Mouse (Mus musculus) kidney, adult 11 months (tissue): Measurements from ENCODE around the gene Pdss2.

ENCODE experiments used
- DNase-seq: peaks from one replicate; pipeline ENCODE4 v3.0.0; 2022

Pdss2 gene

GRCm38 (mm10) chr10:43488258-43488657 lies 267.0 kb downstream of the Pdss2 start:
- DNase-seq: no peak

- DNase-seq: no peak
Measured at GRCm38 (mm10) chr10:43489139-43489538, 267.9 kb downstream of the Pdss2 start.

GRCm38 (mm10) chr10:43489550-43489949 lies 268.3 kb downstream of the Pdss2 start:
- peak; percentile 72 for DNase-seq

DNA sequence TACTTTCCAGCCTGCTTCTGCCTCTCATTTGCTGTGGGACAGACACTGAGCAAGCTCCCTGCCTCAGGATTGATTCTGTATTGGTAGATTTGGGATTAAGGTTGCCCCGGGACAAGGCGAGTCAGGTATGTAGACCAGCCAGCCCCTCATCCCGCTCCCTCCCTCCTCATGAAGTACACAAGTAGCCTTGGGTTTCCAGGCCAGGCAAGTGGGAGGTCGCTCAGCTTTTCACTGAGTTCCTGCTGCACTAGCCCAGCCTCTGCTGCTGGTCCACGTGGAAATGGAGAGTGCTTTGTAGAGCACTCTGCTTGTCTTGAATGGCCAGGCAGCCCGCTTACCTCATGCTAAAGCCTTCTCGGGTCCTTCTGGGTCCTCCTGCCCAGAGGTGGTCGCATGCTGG lies 268.7 kb downstream of the Pdss2 start:
- DNase-seq: no peak

- peak; percentile 87 for DNase-seq
Measured at GRCm38 (mm10) chr10:43490846-43491245, 269.6 kb downstream of the Pdss2 start.

GRCm38 (mm10) chr10:43502599-43502998 lies 281.3 kb downstream of the Pdss2 start:
- DNase-seq: no peak

DNA sequence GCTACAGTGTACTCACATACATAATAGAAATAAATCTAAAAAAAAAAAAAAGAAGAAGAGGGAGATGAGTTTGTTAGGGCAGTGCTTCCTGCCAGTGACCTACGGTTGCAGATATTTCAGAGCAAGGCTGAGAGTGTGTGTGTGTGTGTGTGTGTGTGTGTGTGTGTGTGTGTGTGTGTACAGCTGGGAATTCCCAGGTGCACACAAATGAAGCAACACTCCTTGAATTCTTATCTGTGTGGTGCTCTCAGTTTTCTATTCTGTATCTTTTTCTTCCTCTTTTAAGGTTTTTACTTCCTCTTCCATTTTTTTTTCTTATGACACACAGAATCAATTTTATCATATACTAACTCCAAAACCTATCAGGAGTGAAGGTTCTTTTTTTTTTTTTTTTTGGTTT lies 283.0 kb downstream of the Pdss2 start:
- no peak for DNase-seq

DNA sequence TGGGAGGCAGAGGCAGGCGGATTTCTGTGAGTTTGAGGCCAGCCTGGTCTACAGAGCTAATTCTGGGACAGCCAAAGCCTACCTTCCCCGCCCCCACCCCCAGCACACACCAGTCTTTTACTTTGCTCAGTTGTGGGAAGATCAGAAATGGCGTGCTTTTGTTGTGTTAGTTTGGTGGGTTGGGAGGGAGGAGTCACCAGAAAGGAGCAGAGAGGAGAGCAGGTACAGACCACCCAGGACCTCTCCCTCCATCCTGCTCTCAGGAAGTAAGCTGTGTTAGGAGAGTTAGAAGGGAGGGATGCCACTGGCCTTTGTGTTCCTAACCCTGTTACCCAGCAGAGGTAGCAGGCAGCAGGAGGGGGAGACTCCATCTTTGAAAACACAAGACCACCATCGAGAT lies 285.8 kb downstream of the Pdss2 start:
- no peak for DNase-seq

DNA sequence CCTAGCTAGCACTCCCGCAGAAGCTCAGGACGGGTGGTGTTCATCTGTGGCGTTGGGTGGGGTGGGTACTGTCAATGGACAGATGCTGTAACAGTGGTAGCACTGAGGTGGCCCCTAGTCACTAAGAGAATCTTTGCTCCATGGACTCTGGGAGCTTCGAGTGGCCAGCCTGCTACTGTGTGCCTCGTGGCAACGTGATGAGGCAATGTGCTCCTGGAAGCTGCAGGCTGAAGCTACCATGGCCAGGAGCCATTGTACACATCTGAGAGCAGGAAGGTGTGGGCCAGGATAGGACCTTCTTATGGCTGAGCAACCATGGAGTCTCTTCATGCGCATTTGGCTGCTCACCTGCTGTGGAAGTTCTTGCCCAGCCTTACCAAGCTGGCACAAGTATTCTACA lies 287.9 kb downstream of the Pdss2 start:
- no peak for DNase-seq

- DNase-seq: no peak
Measured at GRCm38 (mm10) chr10:43512976-43513375, 291.7 kb downstream of the Pdss2 start.
